Mouse (Mus musculus) right cerebral cortex, postnatal 10 days (tissue): Measurements from ENCODE around the gene Tpmt.

Experiments
- DNase-seq, 2 experiments: peaks; one replicate each; pipeline ENCODE4 v3.0.0; 2021; ENCODE audit warnings: low spot score in 2 of 2

Gene Tpmt

GRCm38 (mm10) chr13:47044617-47044947 lies at the start of gene Tpmt:
Gene Tpmt, minus strand, starts transcription at chr13:47044737.
- DNase-seq = peak; percentile 41 to 62

GRCm38 (mm10) chr13:47093791-47094190 lies 49.3 kb upstream of the Tpmt start:
- DNase-seq = no peak

- DNase-seq = no peak
These were observed 44.7 kb upstream of the Tpmt start for GRCm38 (mm10) chr13:47089271-47089670.

GRCm38 (mm10) chr13:47088433-47088832 lies 43.9 kb upstream of the Tpmt start:
- no peak for DNase-seq

- no peak for DNase-seq
These were observed 36.5 kb upstream of the Tpmt start for GRCm38 (mm10) chr13:47080905-47081505.

GRCm38 (mm10) chr13:47078799-47079198 lies 34.3 kb upstream of the Tpmt start:
- DNase-seq = no peak

GRCm38 (mm10) chr13:47077367-47077766 lies 32.8 kb upstream of the Tpmt start:
- DNase-seq = no peak

- peak in 1 of 2 experiments; percentile 6 for DNase-seq
These were observed 31.6 kb upstream of the Tpmt start for GRCm38 (mm10) chr13:47076156-47076555.

GRCm38 (mm10) chr13:47072484-47072883 lies 27.9 kb upstream of the Tpmt start:
- DNase-seq = no peak

- DNase-seq = no peak
These were observed 27.3 kb upstream of the Tpmt start for GRCm38 (mm10) chr13:47071871-47072270.

GRCm38 (mm10) chr13:47070329-47071080 lies 26.0 kb upstream of the Tpmt start:
- DNase-seq = no peak

- no peak for DNase-seq
These were observed 22.5 kb upstream of the Tpmt start for GRCm38 (mm10) chr13:47067001-47067400.

- DNase-seq = no peak
These were observed 22.0 kb upstream of the Tpmt start for GRCm38 (mm10) chr13:47066516-47066915.

GRCm38 (mm10) chr13:47063985-47064760 lies 19.6 kb upstream of the Tpmt start:
- no peak for DNase-seq

- no peak for DNase-seq
These were observed 18.2 kb upstream of the Tpmt start for GRCm38 (mm10) chr13:47062756-47063155.

GRCm38 (mm10) chr13:47056781-47057180 lies 12.2 kb upstream of the Tpmt start:
- no peak for DNase-seq

- peak; percentile 74 to 88 for DNase-seq
These were observed 11.6 kb upstream of the Tpmt start for GRCm38 (mm10) chr13:47056126-47056525.

GRCm38 (mm10) chr13:47053971-47054370 lies 9.4 kb upstream of the Tpmt start:
- no peak for DNase-seq

- DNase-seq = no peak
These were observed 5.5 kb upstream of the Tpmt start for GRCm38 (mm10) chr13:47050009-47050408.

GRCm38 (mm10) chr13:47047996-47048395 lies 3.5 kb upstream of the Tpmt start:
- DNase-seq = no peak

- peak in 1 of 2 experiments; percentile 34 for DNase-seq
These were observed 512 bp downstream of the Tpmt start for GRCm38 (mm10) chr13:47043833-47044616.
